Mouse (Mus musculus) CD4-positive, CD25-positive, alpha-beta regulatory T cell, adult 4 months (primary cell): ENCODE data around the gene Gemin6. TPM values are rescaled to one million over a fixed set of nuclear protein-coding genes. Genes with fewer than 3 reads are reported as not detected.
"Not testable (repeated sequence)": the region's sequence is repeated elsewhere in the genome, so short reads cannot be mapped to it uniquely, and the experiment has no call there.

Source experiments
- ATAC-seq: one replicate; pipeline ENCODE4 v1.8.0; 2017
- polyA plus RNA-seq, 2 experiments: library from polyadenylated mRNA; unstranded; fragments of 100-300 nt; shearing (Covaris generic); gene quantifications; one replicate each; pipeline ENCODE4 v1.2.1; 2017

The Gemin6 gene
- polyA plus RNA-seq: 10 to 100 TPM in 1 of 2 experiments, 1 to 10 TPM in 1; 9.6 to 10.2 TPM

DNA sequence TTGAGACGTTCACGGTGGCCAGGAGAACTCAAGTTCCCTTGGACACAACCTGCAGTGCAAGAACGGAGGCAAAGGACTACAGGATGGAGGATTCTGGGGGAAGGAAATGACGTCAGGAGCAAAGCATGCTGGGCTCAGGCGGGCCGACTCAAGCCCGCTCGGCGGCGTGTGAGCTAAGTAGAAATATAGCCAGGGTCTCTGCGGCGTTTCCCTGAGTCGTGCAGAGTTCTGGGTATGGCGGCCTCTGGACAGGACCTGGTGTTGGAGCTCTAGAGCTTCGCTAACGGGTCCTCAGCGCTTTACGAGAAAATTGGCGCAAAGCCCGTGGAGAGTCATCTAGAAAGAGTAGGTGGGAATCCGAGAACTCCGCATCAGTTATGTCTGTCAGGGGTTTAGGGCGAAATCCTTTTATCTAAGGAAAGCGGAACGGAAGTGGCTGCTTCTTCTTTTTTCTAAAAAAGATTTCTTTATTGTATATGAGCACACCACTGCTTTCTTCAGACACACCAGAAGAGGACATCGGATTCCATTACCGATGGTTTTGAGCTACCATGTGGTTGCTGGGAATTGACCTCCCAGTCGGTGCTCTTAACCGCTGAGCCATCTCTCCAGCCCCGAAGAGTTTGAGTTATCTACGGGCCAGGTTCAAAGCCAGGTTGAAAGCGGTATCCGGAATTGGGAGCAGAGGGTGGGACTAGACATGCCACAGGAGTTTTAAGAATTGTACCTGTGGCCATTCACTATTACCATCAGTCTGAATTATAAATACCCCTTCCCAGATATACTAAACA lies at the start of gene Gemin6:
Gene Gemin6, plus strand, starts transcription at position 116 of the 791 bp plus-strand sequence.
- peak; percentile 95 for ATAC-seq

DNA sequence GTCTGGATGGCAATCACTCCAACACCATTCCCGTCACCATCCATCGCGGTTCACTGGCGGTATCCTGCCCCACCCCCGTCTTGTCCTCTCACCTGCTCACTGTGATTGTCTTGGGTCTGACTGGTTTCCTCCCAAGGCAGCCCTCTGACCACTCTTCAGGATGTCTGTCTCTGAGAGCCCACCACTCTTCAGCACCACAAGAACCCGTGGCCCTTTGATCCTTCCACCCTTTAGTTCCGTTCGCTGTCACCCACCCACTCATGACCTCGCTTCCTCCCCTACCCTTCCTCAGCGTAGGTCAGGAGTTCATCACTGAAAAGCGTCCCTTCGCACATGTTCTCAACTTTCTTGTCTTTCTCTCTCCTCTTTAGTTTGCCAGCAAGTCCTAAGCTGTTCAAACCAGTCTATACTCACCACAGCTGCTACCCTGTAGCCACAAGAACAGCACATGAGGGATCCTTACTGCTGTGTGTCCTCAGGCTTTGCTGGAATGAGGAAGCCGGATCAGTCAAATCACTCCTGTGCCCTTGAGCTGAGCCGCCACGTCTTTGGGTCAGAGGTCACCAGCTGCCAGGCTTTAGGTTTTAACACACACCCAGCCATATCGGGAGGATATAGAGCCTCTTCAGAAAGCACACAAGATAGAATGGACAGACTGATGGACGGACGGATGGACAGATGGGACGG lies 49.4 kb upstream of the Gemin6 start:
- peak; percentile 35 for ATAC-seq

DNA sequence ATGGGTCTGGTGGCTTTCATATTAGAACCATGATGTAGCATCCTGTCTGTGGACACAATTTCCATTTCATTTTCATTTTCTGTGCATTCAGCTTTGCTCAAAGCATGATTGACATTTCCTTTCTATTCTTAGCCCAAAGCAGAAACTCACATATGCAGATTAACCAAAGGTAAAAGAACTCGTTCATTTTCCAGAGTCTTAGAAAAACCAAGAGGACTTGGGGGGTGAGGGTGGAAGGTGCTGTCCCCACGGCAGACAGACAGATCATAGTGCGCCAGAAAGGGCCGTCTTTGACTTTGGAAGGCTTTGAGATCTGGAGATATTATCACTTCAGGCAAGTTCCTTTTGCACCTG lies 48.9 kb upstream of the Gemin6 start:
- peak; percentile 73 for ATAC-seq

DNA sequence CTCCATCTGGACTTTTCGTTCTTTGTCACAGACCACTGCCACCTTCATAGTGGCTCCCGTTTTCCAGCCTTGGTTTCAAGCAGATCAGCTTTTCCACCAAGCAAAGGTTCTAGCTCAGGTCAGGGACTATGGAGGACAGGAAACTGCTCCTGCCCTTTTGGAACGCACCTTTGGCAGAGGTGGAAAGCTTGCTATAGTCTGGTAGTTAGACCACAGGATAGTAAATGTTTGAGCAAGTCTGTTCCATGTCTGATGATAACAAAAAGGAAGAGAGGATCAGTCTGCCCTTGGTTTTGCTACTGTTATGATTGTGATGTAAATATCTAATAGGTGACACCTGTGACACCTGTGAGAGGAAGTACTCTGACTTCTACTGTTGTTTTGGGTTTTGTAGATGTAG lies 48.3 kb upstream of the Gemin6 start:
- ATAC-seq: peak; percentile 13

DNA sequence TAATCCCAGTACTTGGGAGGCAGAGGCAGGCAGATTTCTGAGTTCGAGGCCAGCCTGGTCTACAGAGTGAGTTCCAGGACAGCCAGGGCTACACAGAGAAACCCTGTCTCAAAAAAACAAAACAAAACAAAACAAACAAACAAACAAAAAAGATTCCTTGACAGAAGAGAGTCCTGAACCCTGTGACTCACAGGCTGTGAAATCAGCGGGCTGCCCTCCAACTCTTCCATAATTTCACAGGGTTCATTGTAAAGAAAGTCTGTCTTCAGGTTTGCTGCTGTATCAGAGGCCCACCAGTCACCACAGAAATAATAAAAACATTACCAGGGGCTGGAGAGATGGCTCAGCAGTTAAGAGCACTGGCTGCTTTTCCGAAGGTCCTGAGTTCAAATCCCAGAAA lies 45.4 kb upstream of the Gemin6 start:
- not testable (repeated sequence) for ATAC-seq

DNA sequence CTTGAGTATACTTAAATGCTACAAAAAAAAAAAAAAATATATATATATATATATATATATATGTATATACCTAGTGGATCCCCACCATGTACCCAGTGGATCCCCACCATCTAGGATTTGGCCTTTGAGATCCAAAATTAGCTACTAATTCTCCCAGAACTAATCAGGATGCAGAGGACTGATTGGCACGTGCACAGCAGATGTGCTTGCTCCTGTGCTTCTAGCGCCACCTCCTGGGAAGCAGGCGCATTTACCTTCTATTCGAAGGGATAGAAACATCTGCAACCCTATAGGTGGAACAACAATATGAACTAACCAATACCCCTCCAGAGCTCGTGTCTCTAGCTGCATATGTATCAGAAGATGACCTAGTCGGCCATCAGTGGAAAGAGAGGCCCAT lies 44.3 kb upstream of the Gemin6 start:
- peak; percentile 45 for ATAC-seq

DNA sequence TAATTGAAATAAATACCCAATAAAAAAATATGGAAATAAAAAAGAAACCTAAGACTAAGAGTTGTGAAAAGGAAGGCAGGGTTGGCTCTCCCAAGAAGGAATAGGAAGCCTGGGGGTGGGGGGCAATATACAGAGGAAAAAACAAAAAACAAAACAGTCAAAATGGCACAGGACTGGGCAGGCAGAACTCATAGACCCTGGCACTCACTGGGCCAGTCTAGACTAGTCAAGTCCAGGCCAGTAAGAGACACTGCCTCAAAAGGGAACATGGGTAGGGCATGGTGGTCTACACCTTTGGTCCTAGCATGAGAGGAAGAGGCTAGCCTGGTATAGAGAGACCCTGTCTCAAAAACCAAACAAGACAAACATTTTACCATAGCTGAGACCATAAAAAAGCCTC lies 43.8 kb upstream of the Gemin6 start:
- no peak for ATAC-seq

DNA sequence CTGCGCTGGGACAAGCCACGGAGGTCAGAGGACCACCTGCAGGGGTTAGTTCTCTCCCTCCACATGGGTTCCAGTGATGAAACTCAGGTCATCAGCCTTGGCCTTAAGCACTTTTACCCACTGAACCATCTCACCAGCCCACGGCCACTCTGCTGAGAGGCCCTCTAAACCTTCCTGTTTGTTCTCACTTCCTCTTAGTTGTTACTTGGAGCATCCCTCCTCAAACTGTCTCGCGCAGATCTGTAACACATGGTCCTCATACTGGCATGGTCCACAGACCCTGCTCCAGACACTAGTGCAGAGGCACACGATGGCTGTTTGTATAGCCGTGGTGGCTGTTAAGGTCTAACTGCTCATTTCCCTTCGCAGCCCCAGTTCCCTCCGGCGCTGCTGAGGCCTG lies 40.6 kb upstream of the Gemin6 start:
- no peak for ATAC-seq

DNA sequence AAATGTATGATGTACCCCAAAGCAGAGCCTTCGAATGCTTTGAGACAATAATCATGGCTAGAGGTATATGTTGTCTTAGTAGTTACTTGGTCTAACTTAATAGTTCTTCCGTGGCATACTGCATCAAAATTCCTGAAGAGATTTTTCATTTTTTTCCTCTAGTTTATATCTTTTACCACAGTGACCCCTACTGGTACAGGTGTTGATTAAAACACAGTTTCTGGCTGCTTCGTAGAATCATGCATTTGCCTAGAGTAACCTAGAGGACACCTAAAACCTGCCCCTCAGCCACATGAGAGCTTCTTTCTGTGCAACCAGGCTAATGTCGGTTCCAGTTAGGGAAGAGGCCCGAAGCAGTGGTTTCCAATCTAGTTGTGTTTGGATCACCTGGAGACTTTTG lies 31.2 kb upstream of the Gemin6 start:
- ATAC-seq: peak; percentile 77

DNA sequence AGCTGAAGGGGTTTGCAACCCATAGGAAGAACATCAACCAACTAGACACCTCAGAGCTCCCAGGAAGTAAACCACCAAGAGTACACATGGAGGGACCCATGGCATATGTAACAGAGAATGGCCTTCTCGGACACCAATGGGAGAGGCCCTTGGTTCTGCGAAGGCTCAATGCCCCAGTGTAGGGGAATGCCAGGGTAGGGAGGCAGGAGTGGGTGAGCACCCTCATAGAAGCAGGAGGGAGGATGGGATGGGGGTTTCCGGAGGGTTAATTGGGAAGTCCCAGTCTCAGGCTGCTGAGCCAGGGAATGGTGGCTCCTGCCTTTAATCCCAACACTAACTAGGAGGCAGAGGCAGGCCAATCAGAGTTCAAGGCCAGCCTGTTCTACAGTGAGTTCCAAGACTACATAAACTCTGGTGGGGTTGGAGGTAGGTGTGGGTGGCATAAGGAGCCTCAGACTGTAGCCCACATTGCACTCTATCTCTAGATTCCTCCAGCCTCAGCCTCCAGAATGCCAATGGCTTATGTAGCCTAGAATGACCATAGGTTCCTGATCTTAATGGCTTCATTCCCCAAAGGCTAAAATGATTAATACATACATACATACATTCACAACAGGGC lies 25.0 kb upstream of the Gemin6 start:
- no peak for ATAC-seq

DNA sequence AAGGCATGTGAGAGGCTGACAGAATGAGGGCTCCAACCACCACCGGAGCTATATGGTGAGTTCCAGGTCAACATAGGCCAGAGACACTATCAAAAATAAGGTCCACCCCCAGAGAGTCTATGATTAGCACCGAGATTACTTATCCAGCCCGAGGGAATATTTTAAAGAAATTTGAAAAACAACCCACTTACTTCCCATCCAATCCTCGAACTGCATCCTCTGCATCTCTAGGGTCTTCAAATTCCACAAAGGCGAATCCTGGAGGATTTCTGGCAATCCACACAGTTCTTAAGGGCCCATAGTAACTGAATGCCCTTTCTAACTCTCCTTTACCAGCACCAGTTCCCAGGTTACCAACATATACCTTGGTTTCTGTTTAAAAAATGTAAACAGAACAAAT lies 18.6 kb upstream of the Gemin6 start:
- no peak for ATAC-seq

DNA sequence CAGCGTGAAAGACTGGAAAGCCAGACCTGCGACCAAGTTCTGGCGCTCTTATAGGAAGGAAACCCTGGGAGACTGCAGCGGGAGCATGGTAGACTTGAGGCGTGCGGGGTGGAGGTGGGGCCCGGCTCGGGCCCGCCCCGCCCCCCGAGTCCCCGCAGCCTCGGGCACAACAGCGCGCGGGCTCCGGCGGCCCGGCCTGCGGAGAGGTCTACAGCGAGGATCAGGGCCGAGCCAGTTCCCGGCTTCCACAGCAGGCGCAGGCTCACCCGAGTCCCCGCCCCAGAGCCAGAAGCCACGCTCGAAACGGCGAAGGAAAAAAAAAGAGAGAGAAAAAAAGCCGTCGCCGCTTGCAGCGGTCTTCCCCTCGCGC lies 18.0 kb upstream of the Gemin6 start:
- ATAC-seq: peak; percentile 9

DNA sequence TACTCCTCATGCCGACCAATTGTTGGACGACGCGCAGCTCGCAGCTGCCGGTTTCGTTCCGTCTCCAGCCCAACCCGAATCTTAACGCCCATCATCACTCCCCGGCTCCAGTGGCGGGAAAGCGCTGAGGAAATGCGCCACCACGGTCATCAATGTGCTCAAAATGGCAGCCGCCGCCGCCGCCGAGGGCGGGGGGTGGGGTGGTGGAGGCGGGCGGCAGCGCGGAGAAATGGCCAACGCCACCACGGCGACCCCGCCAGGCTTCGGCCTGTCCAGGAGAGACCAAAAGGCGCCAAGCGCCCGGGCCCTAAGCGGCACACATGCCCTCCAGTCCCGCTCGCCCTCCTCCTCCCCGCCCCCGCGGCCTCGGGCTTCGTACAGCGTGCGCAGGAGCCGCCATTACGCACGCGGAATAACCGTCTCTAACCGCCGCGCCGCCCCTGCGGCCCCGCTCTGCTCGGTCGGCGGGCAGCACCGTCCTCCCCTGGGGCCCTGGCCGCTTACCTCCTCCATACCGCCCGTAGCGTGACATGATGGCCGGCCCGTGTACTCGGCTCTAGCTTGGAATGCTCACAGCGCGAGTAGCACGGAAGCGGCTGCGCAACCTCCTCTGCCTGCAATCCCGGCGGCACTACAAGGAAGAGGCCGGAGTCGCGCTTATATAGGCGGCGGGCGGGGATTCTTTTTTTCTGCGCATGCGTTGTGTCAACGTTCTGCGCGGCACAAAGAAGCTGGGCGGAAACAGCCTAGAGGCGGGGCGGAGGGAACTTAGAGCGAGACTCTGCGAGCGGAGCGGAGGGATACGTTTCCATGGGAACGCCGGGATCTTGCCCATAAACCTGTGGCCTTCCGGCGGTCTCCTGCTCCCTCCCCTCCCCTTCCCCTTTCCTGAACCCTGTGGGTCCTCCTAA lies 17.3 kb upstream of the Gemin6 start, which contains the start of the genes Srsf7 and Ttc39d:
Gene Srsf7, minus strand, starts transcription at position 637 of the 911 bp plus-strand sequence.
Gene Ttc39d, plus strand, starts transcription at position 790 of the 911 bp plus-strand sequence.
- peak; percentile 82 for ATAC-seq

DNA sequence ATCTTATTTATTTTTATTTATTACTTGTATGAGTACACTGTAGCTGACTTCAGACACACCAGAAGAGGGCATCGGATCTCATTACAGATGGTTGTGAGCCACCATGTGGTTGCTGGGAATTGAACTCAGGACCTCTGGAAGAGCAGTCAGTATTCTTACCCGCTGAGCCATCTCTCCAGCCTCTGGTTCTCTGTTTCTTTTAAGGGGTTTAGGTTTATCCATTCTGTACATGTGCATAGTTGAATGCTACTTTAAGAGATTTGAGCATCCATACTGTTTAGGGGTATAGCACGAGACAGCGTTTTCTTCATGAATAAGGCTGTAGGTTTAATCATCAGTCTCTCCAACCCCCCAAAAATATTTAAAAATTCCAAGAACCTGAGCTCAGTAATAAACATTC lies 10.2 kb upstream of the Gemin6 start:
- not testable (repeated sequence) for ATAC-seq

DNA sequence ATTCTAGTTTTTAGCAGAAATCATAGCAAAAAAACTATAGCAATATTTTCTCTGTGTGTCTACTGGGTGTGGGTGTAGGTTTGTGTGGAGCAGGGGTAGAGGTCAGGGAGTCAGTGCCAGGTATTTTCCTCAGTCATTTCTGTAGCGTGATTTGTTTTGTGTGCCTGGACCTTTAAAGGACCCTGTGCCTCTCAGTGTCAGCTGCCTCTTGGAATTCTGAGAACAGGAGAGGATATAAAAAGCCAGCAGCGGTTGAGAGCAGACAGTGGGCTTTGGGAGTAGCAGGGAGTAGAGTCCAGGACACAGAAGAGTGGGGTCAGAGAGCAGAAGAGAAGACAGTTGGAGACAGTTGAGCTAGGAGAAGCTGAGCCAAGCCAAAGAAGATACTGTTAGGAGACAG lies 4.1 kb upstream of the Gemin6 start:
- no peak for ATAC-seq

DNA sequence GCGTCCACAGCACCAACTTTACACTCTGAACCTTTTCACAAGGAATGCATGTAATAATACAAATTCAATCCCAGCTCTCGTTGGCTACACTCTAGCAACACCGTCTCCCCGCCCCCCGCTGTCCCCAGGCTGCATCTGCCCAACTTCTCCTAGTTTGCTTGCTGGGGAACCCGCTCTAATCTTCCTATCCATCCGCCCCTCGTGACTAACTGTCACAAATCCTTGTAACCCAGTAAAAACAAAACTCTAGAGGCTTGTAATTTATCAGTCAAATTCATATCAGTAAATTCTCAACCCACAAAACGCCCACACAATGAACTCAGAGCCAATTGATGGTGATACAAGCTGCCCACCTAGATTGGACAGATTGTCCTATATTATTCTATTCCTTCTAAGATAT lies 3.0 kb upstream of the Gemin6 start:
- no peak for ATAC-seq

DNA sequence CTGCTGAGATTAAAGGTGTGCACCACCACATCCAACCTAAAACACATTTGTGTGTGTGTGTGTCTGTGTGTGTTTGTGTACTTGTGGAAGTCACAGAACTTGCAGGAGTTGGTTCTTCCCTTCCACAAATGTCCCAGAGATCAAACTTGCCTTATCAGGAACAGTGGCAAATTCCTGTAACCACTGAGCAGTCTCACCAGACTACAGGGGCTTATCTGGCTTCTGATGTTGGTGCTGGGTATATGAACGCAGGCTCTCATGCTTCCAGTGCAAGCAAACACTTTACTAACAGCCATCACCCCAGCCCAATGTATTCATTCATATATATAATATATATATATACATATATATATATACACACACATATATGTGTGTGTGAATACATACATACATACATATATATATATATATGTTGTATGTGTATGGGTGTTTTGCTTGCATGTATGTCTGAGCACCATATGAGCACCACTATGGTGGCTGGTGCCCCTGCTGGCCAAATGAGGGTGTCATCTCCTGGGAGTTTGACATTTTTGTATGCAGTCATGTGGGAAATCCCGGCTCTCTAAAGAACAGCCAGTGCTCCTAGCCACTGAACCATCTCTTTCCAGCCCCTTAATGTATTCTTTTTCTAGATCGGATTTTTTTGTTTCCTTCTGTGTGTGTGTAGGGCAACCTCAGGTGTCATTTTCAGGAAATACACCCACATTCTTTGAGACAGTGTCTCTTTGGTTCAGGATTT lies 2.2 kb upstream of the Gemin6 start:
- peak; percentile 48 for ATAC-seq

DNA sequence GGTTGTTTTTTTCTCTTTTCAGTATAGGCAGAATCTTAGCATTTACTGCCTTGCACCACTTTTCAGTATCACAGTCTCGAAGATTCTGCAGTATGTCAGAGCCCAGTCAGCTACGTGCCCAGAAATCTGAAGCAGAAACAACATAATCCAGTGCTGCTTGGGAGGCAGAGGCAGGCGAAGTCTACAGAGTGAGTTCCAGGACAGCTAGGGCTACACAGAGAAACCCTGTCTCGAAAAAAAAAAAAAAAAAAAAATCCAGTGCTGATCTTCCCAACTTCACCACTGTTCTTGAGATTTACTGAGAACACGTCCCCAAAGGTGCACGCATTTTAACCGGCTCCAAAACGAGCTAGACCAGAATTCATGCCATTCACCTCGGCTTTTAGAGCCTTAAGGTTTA lies 412 bp upstream of the Gemin6 start:
- peak; percentile 21 for ATAC-seq

DNA sequence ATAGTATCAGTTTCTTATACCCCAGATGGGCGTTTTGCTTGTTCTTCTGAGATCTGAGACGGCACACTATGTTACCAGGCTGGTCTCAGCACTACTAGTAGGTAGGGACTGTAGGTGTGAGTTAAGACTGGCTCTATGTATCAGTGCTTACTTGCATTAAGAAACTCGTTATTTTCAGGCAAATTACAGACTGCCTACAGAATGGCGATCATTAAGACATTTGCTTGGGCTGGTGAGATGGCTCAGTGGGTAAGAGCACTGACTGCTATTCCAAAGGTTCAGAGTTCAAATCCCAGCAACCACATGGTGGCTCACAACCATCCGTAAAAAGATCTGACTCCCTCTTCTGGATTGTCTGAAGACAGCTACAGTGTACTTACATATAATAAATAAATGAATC lies 901 bp downstream of the Gemin6 start:
- ATAC-seq: not testable (repeated sequence)

DNA sequence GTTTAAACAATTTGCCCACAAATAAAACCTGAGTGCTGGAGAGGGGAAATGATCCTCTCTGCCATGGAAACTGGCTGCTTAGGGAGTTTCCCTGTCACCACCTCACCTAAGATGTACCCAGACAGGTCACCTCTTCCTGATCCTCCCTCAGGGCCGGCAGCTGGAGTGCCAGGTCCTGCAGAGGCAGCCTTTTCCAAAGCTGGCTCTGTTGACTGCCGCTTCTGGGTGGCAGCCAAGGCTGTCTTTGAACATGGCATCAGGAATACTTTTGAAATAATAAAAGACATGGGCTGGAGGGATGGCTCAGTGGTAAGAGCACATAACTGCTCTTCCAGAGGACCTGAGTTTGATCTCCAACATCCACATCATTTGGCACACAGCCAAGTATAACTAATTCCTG lies 5.2 kb downstream of the Gemin6 start:
- ATAC-seq: no peak

DNA sequence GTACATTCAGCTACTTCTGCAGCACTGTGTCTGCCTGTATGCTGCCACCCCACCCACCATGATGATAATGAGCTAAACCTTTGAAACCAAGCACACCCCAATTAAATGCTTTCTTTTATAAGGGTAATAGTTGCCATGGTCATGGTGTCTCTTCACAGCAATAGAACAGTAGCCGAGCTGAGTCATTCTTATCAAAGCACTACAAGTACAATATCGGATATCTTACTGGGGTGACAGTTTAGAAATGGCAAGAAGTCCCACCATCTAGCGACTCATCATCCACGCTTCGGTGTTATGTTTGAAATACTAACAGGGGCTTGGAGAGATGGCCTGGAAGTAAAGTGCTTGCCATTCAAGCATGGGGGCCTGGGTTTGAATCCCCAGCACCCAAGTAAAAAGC lies 9.6 kb downstream of the Gemin6 start:
- ATAC-seq: no peak

DNA sequence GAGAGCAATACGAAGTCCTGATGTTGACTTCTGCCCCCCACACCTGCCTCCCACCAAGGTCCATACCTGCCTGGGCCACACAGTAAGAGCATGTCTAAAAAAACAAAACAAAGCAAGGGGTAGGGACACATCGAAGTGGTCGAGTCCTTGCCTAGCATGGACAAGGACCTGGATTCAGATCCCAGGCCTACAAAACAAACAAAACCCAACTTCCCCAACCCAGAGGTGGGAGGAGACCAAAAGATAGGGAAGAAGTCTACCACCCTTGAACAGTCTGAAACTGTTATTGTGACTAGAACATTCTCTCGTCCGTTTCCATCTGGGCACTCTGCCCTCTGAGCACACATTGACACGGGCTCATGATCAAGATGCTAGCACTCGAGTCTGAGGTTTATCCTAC lies 10.1 kb downstream of the Gemin6 start:
- no peak for ATAC-seq
